Mouse (Mus musculus) spleen, adult 10 weeks (tissue): ENCODE data around the gene Gm11437. TPM values are rescaled to one million over a fixed set of nuclear protein-coding genes. Genes with fewer than 3 reads are reported as not detected.

ENCODE experiments used
- polyA plus RNA-seq: library from polyadenylated mRNA; stranded (reverse); fragments of 350-450 nt; fragmentation: Illumina TruSeq; extraction: RNeasy Lipid Tissue Mini Kit (QIAGEN cat#74804); gene quantifications from one replicate; pipeline ENCODE4 v1.2.3, GENCODE M21; 2015; ENCODE audit warnings: low replicate concordance; ENCODE audit not compliant: insufficient read depth

The Gm11437 gene
- not detected for polyA plus RNA-seq

DNA sequence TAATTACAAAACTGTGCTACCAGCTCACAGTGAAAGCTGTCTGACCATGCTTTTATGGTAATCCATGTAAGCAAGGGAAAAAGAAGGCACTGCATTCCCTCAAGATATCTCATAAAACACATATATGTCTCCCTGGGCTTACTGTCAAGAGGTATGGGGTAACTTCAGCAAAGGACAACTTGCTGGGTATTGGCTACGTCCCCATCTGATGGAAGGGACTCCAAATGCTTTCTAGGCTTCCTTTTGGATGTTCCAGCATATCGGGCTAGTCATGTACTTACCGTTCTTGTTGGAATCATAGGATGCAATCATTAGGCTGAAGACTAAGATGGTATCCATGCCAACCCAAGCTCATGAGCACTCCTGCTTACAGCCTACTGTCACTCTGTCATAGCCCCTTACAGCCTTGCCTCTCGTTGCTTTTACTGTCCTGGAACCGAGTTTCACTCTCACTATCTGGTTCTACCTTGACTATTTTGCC lies at the start of gene Gm11437:
Gene Gm11437 (minus strand): TSS at position 431 of the 481 bp plus-strand sequence.

GRCm38 (mm10) chr11:84128943-84129798 lies 38.1 kb downstream of the Gm11437 start, which contains the start of the genes Tada2a and Acaca:
Gene Tada2a, minus strand, starts transcription at chr11:84129600.
Gene Acaca, plus strand, starts transcription at chr11:84129672.

Other genes with a start within 250 kb of the Gm11437 start
- 57.5 TPM for gene Ddx52, start 225.4 kb downstream of the Gm11437 start, polyA plus RNA-seq
- gene Synrg, start 203.0 kb downstream of the Gm11437 start, polyA plus RNA-seq = 37.7 TPM
- 0.80 TPM for gene Dusp14, start 98.2 kb downstream of the Gm11437 start, polyA plus RNA-seq
- gene Tada2a, start 37.9 kb downstream of the Gm11437 start, polyA plus RNA-seq = 12.6 TPM
- 16.4 TPM for gene Acaca, start 37.8 kb downstream of the Gm11437 start, polyA plus RNA-seq